Mouse (Mus musculus) liver, embryonic 15.5 days (tissue): ENCODE measurements around the gene Nags. TPM values are rescaled to one million over a fixed set of nuclear protein-coding genes. Genes with fewer than 3 reads are reported as not detected.

Experiments
- ATAC-seq: fragments of 200-750 bp; cut with Nextera tagmentation; 2 replicates; pipeline ENCODE4 v1.8.0; 2017; ENCODE audit warnings: moderate number of reproducible peaks, mild to moderate bottlenecking, moderate library complexity; ENCODE audit not compliant: insufficient read depth
- H3K27ac ChIP-seq: fragments of 300-500 bp; sonication (generic); replicated peaks from 2 replicates; pipeline ENCODE4 v1.5.1; 2015; ENCODE audit warnings: mild to moderate bottlenecking, inconsistent platforms
- H3K27me3 ChIP-seq: fragments of 300-500 bp; sonication (generic); 2 replicates; pipeline ENCODE4 v1.6.1; 2015; ENCODE audit warnings: mild to moderate bottlenecking, inconsistent platforms
- H3K36me3 ChIP-seq: fragments of 300-500 bp; sonication (generic); replicated peaks from 2 replicates; pipeline ENCODE4 v1.6.1; 2015; ENCODE audit warnings: moderate library complexity, mild to moderate bottlenecking, inconsistent platforms
- H3K4me1 ChIP-seq: fragments of 300-500 bp; sonication (generic); replicated peaks from 2 replicates; pipeline ENCODE4 v1.6.1; 2015; ENCODE audit warnings: inconsistent platforms
- H3K4me2 ChIP-seq: fragments of 300-500 bp; sonication (generic); 2 replicates; pipeline ENCODE4 v1.6.1; 2015; ENCODE audit warnings: moderate library complexity, mild to moderate bottlenecking, inconsistent platforms
- H3K4me3 ChIP-seq: fragments of 300-500 bp; sonication (generic); replicated peaks from 2 replicates; pipeline ENCODE4 v1.5.1; 2015; ENCODE audit warnings: mild to moderate bottlenecking, inconsistent platforms
- H3K9ac ChIP-seq: fragments of 300-500 bp; sonication (generic); 2 replicates; pipeline ENCODE4 v1.6.1; 2015; ENCODE audit warnings: moderate library complexity, mild to moderate bottlenecking, inconsistent platforms
- H3K9me3 ChIP-seq: fragments of 300-500 bp; sonication (generic); replicated peaks from 2 replicates; pipeline ENCODE4 v1.6.1; 2016; ENCODE audit warnings: inconsistent platforms
- WGBS: fragments of 180-500 bp; shearing (Covaris S2); methylation state at CpG from one replicate; pipeline ENCODE4 v1.1.7; 2015; ENCODE audit warnings: mixed read lengths; ENCODE audit not compliant: insufficient replicate concordance; 5-methylcytosine and 5-hydroxymethylcytosine counted together
- polyA plus RNA-seq: library from polyadenylated mRNA; unstranded; fragments of >200 nt; fragmentation: Nextera tagmentation; extraction: Ambion mirVana; gene quantifications from 2 replicates; pipeline ENCODE4 v1.2.1, GENCODE M21; 2015

Nags gene
- polyA plus RNA-seq, 1 experiment from 2014 or later: 16.5 TPM

DNA sequence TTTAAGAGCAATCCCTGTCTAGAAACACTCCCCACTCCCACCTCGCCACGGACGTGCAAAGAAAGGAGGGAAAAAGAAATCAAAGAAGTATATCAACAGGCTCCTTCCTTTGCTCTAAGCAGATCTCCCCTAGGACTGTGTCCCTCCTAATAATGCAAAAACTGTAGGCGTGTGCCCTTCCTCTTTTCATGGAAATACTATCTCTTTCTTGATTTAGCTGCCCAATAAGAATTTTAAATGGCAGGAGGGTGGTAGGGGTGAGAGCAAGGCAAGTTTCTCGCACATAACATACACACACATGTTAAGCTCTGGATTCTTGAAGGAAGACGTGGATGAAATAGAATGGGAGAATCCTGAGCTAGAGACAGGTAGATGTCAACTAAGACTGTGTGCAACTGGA is 43.7 kb downstream of the Nags start:
- H3K27me3 ChIP-seq: no peaks in the 10 kb centered on the region
- peak overlapping the region; percentile 46; the same call in 1 of the 2 replicates for H3K27ac ChIP-seq
- WGBS: 47% methylated on average over 6 of the region's 6 CpGs
- no peaks in the 10 kb centered on the region for H3K9me3 ChIP-seq
- peak overlapping the region; percentile 64 for H3K4me3 ChIP-seq
- ATAC-seq: no peak
- H3K9ac ChIP-seq: peak overlapping the region; percentile 53; the same call in 1 of the 2 replicates
- peak overlapping the region; percentile 91 for H3K4me2 ChIP-seq
- H3K36me3 ChIP-seq: peaks cover 9% of the 10 kb centered on the region; the same call in 1 of the 2 replicates
- peaks cover 35% of the 10 kb centered on the region for H3K4me1 ChIP-seq

DNA sequence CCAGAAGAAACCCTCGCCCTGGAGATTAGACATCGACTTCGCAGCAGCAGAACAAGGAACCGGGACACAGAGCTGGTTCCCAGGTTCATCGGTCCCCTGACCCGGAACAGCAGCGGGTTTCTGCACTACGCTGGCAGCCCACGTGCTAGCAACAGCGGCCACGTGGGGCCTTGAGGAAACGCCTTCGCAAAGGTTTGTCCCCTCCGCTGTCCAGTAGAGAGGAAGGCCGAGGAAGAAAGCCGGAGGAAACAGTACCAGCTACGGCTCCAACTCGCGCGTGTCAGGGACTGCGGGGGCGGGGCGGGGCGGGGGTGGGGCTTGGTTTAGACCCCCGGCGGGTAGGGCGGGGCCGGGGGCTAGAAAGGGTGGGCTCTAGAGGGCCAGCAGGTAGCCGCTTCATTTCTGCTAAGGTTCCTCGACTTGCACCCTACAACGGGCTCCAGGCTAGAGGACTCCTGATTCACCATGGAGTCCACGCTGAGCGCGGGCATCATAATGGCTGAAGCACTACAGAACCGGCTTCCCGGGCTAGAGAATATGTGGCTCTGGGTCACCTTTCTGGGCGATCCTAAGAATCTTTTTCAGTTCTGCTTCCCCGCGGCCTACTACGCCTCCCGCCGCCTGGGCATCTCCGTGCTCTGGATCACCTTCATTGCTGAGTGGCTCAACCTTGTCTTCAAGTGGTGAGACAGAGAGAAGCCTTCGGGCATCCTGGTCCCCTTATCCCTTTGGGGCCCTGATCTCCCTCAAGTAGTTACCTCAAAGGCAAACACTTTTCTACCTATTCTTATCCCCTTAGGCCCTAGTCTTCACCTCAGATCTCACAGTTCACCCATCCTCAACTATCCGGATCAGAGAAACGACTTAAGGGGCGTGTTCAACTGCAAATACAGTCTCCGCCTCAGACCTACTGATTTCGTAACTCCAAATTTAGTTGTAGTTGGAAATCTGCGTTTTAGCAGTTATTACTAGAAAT is 44.4 kb downstream of the Nags start, which contains the start of gene G6pc3:
Gene G6pc3 (plus strand): TSS at position 160 of the 976 bp plus-strand sequence.
- Histone ChIP-seq H3K9ac (peak within 1 kb of the TSS; percentile 53), H3K4me3 (peak within 1 kb of the TSS; percentile 64), H3K4me2 (peak within 1 kb of the TSS; percentile 91), H3K36me3 (peaks cover 12% of the 10 kb centered on the region; the same call in 1 of the 2 replicates), H3K27me3 (no peaks in the 10 kb centered on the region), H3K4me1 (peaks cover 28% of the 10 kb centered on the region), H3K9me3 (no peaks in the 10 kb centered on the region), H3K27ac (peak within 1 kb of the TSS; percentile 64)
- WGBS: under 1% methylated on average over 50 of the region's 50 CpGs
- ATAC-seq: peak; percentile 53

DNA sequence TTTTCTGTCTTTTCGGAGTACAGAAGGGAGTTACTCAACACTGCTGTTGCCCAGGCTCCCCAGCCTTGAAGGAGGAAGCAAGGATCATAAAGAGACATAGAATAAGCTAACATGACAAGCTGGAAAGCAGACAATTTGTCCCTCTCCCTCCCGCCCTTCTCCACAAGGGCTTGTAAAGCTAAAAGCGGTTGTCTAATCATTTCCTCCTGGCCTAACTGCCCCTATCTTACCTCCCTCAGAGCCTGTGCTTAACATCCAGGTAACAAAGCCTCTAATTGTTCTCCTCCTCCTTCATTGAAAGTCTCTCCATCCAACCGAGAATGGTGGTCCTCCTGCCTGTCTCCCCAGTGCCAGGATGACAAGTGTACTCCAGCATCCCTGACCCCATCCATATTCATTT is 45.5 kb downstream of the Nags start:
- peaks cover 38% of the 10 kb centered on the region for H3K4me1 ChIP-seq
- H3K9ac ChIP-seq: peak overlapping the region; percentile 3; the same call in 1 of the 2 replicates
- H3K4me2 ChIP-seq: peak overlapping the region; percentile 91
- no peaks in the 10 kb centered on the region for H3K9me3 ChIP-seq
- H3K4me3 ChIP-seq: peak overlapping the region; percentile 64
- H3K27me3 ChIP-seq: no peaks in the 10 kb centered on the region
- 12% methylated on average over 4 of the region's 4 CpGs for WGBS
- peaks cover 21% of the 10 kb centered on the region for H3K36me3 ChIP-seq
- H3K27ac ChIP-seq: peak overlapping the region; percentile 45
- ATAC-seq: no peak

DNA sequence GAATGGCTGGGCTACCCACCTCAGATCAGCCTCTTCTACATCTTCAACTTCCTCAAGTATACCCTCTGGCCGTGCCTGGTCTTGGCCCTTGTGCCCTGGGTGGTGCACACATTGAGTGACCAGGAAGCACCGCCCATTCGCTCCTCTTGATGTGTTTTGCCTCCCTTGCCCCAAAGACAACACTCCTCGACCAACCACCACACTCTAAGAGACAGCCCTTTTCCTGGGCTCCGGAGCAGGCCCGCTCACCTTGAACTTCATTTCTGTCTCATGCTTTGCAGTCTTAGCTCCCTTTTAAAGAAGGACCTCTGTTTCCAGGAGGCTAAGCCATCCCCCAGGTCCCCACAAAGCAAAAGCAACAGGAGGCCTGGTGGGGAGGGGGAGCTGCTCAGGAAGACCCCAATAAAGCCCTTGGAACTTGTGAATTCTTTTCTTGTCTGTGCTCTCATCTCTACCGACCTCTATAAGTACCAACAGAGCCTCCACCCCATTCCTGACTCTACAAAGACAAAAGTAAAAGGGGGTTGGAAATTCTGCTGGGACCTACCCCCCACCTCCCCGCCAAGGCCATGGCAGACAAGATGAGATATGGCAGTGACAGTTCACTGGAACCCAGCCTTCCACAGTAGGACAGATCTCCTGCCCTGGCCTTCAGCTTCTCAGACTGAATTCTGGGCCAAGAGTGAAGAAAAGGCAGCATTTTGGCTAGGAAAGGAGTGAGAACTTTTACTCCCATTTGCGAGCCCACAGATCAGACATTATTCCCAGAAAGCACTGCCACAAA is 48.5 kb downstream of the Nags start:
- H3K36me3 ChIP-seq: peaks cover 48% of the 10 kb centered on the region

DNA sequence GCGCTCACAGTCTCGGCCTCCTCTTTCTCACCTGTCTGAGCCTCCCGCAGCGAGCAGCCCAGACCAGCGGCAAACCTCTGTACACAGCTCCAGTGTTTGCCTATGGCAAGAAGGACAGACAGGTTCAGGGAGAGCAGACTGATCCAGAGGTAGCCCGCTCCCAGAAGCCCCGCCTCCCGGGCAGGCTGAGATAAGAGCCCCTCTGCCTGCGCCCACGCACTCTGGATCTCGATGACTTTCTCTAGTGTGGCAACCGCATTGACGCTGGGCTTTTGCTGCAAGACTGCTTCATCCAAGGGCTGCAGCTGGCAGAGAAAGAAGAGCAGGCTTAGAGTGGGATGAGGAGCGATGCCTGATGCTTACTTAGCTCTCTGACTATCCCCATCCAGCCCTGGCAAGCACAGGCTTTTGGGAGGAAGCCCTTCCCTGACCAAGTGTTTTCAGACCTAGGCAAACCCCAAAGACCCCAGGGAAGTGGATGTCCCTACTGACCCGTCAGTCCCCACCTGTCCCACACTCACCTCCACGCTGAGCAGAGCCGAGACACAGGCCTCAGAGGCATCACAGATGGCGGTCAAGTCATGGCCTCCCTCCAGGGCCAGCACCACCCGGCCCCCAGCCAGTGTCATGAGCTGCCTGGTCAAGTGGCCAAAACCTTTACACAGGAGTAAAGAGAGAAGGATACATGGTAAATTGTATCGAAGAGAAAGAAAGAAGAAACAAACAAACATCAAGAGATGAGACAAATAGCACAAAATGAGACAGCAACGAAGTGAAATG is 50.9 kb downstream of the Nags start:
- peaks cover 66% of the 10 kb centered on the region for H3K36me3 ChIP-seq
- H3K4me3 ChIP-seq: no peak overlapping the region
- ATAC-seq: peak; percentile 66
- H3K9me3 ChIP-seq: no peaks in the 10 kb centered on the region
- no peaks in the 10 kb centered on the region for H3K27me3 ChIP-seq
- no peak overlapping the region for H3K9ac ChIP-seq
- 58% methylated on average over 21 of the region's 21 CpGs for WGBS
- peaks cover 19% of the 10 kb centered on the region for H3K4me1 ChIP-seq
- H3K27ac ChIP-seq: no peak overlapping the region
- no peak overlapping the region for H3K4me2 ChIP-seq

More for the DNA sequence above, 48.5 kb downstream of the Nags start:
- no peak for ATAC-seq
- H3K4me2 ChIP-seq: no peak overlapping the region
- H3K9ac ChIP-seq: no peak overlapping the region
- H3K27ac ChIP-seq: no peak overlapping the region
- H3K9me3 ChIP-seq: no peaks in the 10 kb centered on the region
- H3K27me3 ChIP-seq: no peaks in the 10 kb centered on the region
- no peak overlapping the region for H3K4me3 ChIP-seq
- H3K4me1 ChIP-seq: peaks cover 42% of the 10 kb centered on the region
- 70% methylated on average over 9 of the region's 9 CpGs for WGBS

DNA sequence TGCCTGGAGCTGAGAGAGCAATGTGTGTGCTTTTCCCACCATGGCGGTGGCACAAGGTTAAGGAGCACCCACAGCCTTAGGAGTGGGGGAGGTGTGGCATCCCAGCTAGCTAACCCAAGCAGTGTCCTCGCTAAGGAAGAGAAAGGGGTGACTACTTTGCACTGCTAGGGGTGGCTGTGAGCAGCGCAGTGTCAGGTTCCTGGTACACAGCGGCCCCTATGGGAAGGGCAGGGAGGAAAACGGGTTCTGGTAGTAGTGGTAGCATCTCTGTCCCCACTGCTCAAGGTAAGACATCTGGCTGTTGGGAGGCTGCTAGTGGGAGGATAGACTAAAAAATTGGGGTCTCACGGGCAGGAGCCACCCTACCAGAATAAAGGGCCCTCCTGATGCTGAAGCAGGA is 52.9 kb downstream of the Nags start:
- Histone ChIP-seq H3K27ac (no peak overlapping the region), H3K36me3 (peaks cover 74% of the 10 kb centered on the region), H3K4me1 (peaks cover 16% of the 10 kb centered on the region), H3K9me3 (no peaks in the 10 kb centered on the region), H3K4me3 (no peak overlapping the region), H3K4me2 (no peak overlapping the region), H3K27me3 (no peaks in the 10 kb centered on the region), H3K9ac (no peak overlapping the region)
- no peak for ATAC-seq
- 49% methylated on average over 6 of the region's 6 CpGs for WGBS

Other genes with a start within 250 kb of the Nags start
- 0.07 TPM in 2 replicates for gene Sost, start 178.5 kb upstream of the Nags start, polyA plus RNA-seq
- not detected in 2 replicates for gene Cfap97d1, start 161.2 kb upstream of the Nags start, polyA plus RNA-seq
- gene Dusp3, start 158.5 kb upstream of the Nags start, polyA plus RNA-seq: 7.8 and 8.0 TPM in 2 replicates
- gene Mpp3, start 117.1 kb upstream of the Nags start, polyA plus RNA-seq: 0.24 and 0.53 TPM in 2 replicates
- 0.69 and 0.82 TPM in 2 replicates for gene Cd300lg, start 104.0 kb upstream of the Nags start, polyA plus RNA-seq
- 11.5 and 13.3 TPM in 2 replicates for gene Mpp2, start 57.0 kb upstream of the Nags start, polyA plus RNA-seq
- gene Ppy, start 44.2 kb upstream of the Nags start, polyA plus RNA-seq: not detected in 2 replicates
- 0.29 and 0.71 TPM in 2 replicates for gene Pyy, start 37.7 kb upstream of the Nags start, polyA plus RNA-seq
- 9.6 and 12.0 TPM in 2 replicates for gene Tmem101, start 10.9 kb downstream of the Nags start, polyA plus RNA-seq
- gene Lsm12, start 39.8 kb downstream of the Nags start, polyA plus RNA-seq: 51.4 and 70.3 TPM in 2 replicates
- gene G6pc3, start 44.1 kb downstream of the Nags start, polyA plus RNA-seq: 8.2 and 8.8 TPM in 2 replicates
- gene Hdac5, start 84.7 kb downstream of the Nags start, polyA plus RNA-seq: 17.3 and 17.5 TPM in 2 replicates
- gene BC030867, start 103.4 kb downstream of the Nags start, polyA plus RNA-seq: 14.1 and 15.3 TPM in 2 replicates
- 0.05 and 0.06 TPM in 2 replicates for gene Asb16, start 123.2 kb downstream of the Nags start, polyA plus RNA-seq
- gene Tmub2, start 139.4 kb downstream of the Nags start, polyA plus RNA-seq: 26.1 and 28.9 TPM in 2 replicates
- 3.8 and 4.6 TPM in 2 replicates for gene Atxn7l3, start 151.1 kb downstream of the Nags start, polyA plus RNA-seq
- 50.9 and 55.2 TPM in 2 replicates for gene Ubtf, start 174.2 kb downstream of the Nags start, polyA plus RNA-seq
- 1,073 and 1,204 TPM in 2 replicates for gene Slc4a1, start 220.7 kb downstream of the Nags start, polyA plus RNA-seq
- 2.2 and 2.4 TPM in 2 replicates for gene Rundc3a, start 247.9 kb downstream of the Nags start, polyA plus RNA-seq